Mouse (Mus musculus) midbrain, embryonic 13.5 days (tissue): ENCODE measurements around the gene Fancc. TPM values are rescaled to one million over a fixed set of nuclear protein-coding genes. Genes with fewer than 3 reads are reported as not detected.

ENCODE experiments used
- ATAC-seq: fragments of 200-750 bp; cut with Nextera tagmentation; 2 replicates; pipeline ENCODE4 v1.8.0; 2017; ENCODE audit warnings: mild to moderate bottlenecking, moderate TSS enrichment, moderate library complexity
- H3K27ac ChIP-seq: fragments of 300-500 bp; sonication (generic); 2 replicates; pipeline ENCODE4 v1.5.1; 2015; ENCODE audit warnings: inconsistent platforms, mild to moderate bottlenecking, moderate library complexity
- H3K27me3 ChIP-seq: fragments of 300-500 bp; sonication (generic); 2 replicates; pipeline ENCODE4 v1.6.1; 2015; ENCODE audit warnings: mild to moderate bottlenecking, inconsistent platforms
- H3K36me3 ChIP-seq: fragments of 300-500 bp; sonication (generic); 2 replicates; pipeline ENCODE4 v1.6.1; 2015; ENCODE audit warnings: mild to moderate bottlenecking, inconsistent platforms
- H3K4me1 ChIP-seq: fragments of 300-500 bp; sonication (generic); replicated peaks from 2 replicates; pipeline ENCODE4 v1.6.1; 2015; ENCODE audit warnings: inconsistent platforms
- H3K4me2 ChIP-seq: fragments of 300-500 bp; sonication (generic); replicated peaks from 2 replicates; pipeline ENCODE4 v1.6.1; 2015; ENCODE audit warnings: moderate library complexity, mild to moderate bottlenecking, inconsistent platforms
- H3K4me3 ChIP-seq: fragments of 300-500 bp; sonication (generic); replicated peaks from 2 replicates; pipeline ENCODE4 v1.5.1; 2015; ENCODE audit warnings: mild to moderate bottlenecking, inconsistent platforms
- H3K9ac ChIP-seq: fragments of 300-500 bp; sonication (generic); replicated peaks from 2 replicates; pipeline ENCODE4 v1.6.1; 2015; ENCODE audit warnings: mild to moderate bottlenecking, inconsistent platforms
- H3K9me3 ChIP-seq: fragments of 300-500 bp; sonication (generic); 2 replicates; pipeline ENCODE4 v1.6.1; 2016; ENCODE audit warnings: mild to moderate bottlenecking, inconsistent platforms
- WGBS: fragments of 180-500 bp; shearing (Covaris S2); methylation state at CpG from one replicate; pipeline ENCODE4 v1.1.7; 2015; 5-methylcytosine and 5-hydroxymethylcytosine counted together
- polyA plus RNA-seq: library from polyadenylated mRNA; unstranded; fragments of >200 nt; fragmentation: Nextera tagmentation; extraction: Ambion mirVana; gene quantifications from 2 replicates; pipeline ENCODE4 v1.2.1, GENCODE M21; 2015

The Fancc gene
- polyA plus RNA-seq, 1 experiment from 2014 or later, result 19.7 TPM

- no peaks in the 10 kb centered on the region for H3K9me3 ChIP-seq
- H3K27ac ChIP-seq, result no peak overlapping the region
- no peak overlapping the region for H3K4me2 ChIP-seq
- H3K36me3 ChIP-seq, result peaks cover 6% of the 10 kb centered on the region; the same call in 1 of the 2 replicates
- no peak for ATAC-seq
- H3K9ac ChIP-seq, result no peak overlapping the region
- H3K4me1 ChIP-seq, result peaks cover 16% of the 10 kb centered on the region
- 94% methylated on average over 4 of the region's 4 CpGs for WGBS
- H3K4me3 ChIP-seq, result no peak overlapping the region
- no peaks in the 10 kb centered on the region for H3K27me3 ChIP-seq
Observed at GRCm38 (mm10) chr13:63339946-63340345, 157.1 kb downstream of the Fancc start.

GRCm38 (mm10) chr13:63337239-63337960 is 159.7 kb downstream of the Fancc start:
- Histone ChIP-seq H3K4me3 (no peak overlapping the region), H3K4me2 (no peak overlapping the region), H3K4me1 (peaks cover 16% of the 10 kb centered on the region), H3K27me3 (no peaks in the 10 kb centered on the region), H3K27ac (0 out of 2 replicates have a peak overlapping the region, but pooled peaks have one; percentile 20), H3K36me3 (peaks cover 6% of the 10 kb centered on the region; the same call in 1 of the 2 replicates), H3K9me3 (no peaks in the 10 kb centered on the region), H3K9ac (no peak overlapping the region)
- 52% methylated on average over 8 of the region's 8 CpGs for WGBS
- peak; percentile 68 for ATAC-seq

DNA sequence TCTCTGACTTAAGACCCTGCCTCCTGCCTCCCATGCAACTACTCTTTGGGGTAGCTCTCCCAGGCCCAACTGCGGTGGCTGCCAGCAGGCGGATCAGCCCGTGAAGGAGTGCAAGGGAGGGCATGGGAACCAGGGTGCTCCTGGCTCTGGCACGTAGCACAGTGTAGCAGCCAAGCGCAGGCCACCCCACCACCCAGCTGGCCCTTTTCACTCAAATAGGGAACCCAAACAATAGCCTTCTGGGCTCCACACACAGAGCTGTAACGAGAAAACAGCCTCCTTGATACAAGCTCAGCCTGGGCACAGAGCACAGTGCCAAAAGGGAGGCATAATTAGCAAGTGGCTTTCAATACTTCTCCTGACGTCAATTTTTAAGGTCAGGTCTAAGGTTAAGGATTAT is 160.7 kb downstream of the Fancc start:
- WGBS, result 30% methylated on average over 7 of the region's 7 CpGs
- 0 out of 2 replicates have a peak overlapping the region, but pooled peaks have one; percentile 6 for H3K27ac ChIP-seq
- peak; percentile 93 for ATAC-seq
- no peaks in the 10 kb centered on the region for H3K27me3 ChIP-seq
- peaks cover 16% of the 10 kb centered on the region for H3K4me1 ChIP-seq
- no peak overlapping the region for H3K9ac ChIP-seq
- no peak overlapping the region for H3K4me2 ChIP-seq
- no peak overlapping the region for H3K4me3 ChIP-seq
- peaks cover 6% of the 10 kb centered on the region; the same call in 1 of the 2 replicates for H3K36me3 ChIP-seq
- no peaks in the 10 kb centered on the region for H3K9me3 ChIP-seq

DNA sequence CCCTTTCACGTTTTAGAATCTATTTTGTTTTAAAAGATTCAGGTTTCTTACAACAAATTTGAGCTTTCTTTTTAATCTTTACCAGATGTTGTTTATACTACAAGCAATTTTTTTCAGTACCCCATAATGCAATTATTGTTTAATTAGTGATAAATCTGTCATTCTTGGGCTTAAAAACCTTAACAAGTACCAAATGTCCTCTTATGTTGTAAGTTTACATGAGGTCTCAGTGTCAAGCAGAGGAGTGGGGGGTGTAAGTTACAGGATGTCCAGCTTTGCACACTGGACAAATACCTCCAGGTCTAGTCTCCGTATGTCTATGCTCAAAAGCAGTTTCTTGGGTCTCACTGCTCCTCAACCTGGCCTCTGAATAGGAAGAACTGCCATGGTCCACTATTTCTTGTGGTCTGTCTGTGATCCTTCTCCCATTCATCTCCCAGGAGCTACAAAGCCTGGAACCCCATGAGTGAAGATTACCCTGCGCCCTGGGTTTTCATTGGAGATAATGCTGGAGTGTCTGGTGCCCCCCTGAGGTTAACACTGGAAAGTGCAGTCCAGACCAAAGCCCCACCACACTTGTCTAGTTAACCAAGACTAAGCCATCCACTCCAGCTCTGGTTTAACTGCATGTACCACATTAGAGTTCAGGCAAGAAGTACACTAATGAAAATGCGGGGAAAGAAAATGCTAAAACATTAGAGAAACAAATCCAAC is 161.5 kb downstream of the Fancc start:
- H3K4me3 ChIP-seq, result no peak overlapping the region
- H3K9me3 ChIP-seq, result no peaks in the 10 kb centered on the region
- H3K36me3 ChIP-seq, result 0 out of 2 replicates have a peak, but pooled peaks cover 4% of the 10 kb centered on the region
- H3K9ac ChIP-seq, result no peak overlapping the region
- WGBS, result 66% methylated on average over 4 of the region's 4 CpGs
- ATAC-seq, result no peak
- no peaks in the 10 kb centered on the region for H3K27me3 ChIP-seq
- 0 out of 2 replicates have a peak overlapping the region, but pooled peaks have one; percentile 6 for H3K27ac ChIP-seq
- peaks cover 18% of the 10 kb centered on the region for H3K4me1 ChIP-seq
- no peak overlapping the region for H3K4me2 ChIP-seq

- Histone ChIP-seq H3K4me1 (peaks cover 24% of the 10 kb centered on the region), H3K4me3 (no peak overlapping the region), H3K27me3 (no peaks in the 10 kb centered on the region), H3K36me3 (no peaks in the 10 kb centered on the region), H3K4me2 (no peak overlapping the region), H3K27ac (no peak overlapping the region), H3K9me3 (no peaks in the 10 kb centered on the region), H3K9ac (no peak overlapping the region)
- WGBS, result 49% methylated on average over 4 of the region's 4 CpGs
- ATAC-seq, result no peak
Observed at GRCm38 (mm10) chr13:63332576-63333300, 164.3 kb downstream of the Fancc start.

GRCm38 (mm10) chr13:63331379-63331778 is 165.7 kb downstream of the Fancc start:
- WGBS, result 43% methylated on average over 4 of the region's 4 CpGs
- Histone ChIP-seq H3K9ac (no peak overlapping the region), H3K4me2 (no peak overlapping the region), H3K4me3 (no peak overlapping the region), H3K9me3 (no peaks in the 10 kb centered on the region), H3K27ac (no peak overlapping the region), H3K36me3 (no peaks in the 10 kb centered on the region), H3K27me3 (no peaks in the 10 kb centered on the region), H3K4me1 (peaks cover 15% of the 10 kb centered on the region)
- ATAC-seq, result no peak

GRCm38 (mm10) chr13:63330236-63330860 is 166.7 kb downstream of the Fancc start:
- ATAC-seq, result 0 out of 2 replicates have a peak, but pooled peaks have one; percentile 27

GRCm38 (mm10) chr13:63326015-63326414 is 171.1 kb downstream of the Fancc start:
- H3K9ac ChIP-seq, result no peak overlapping the region
- no peak for ATAC-seq
- no peak overlapping the region for H3K4me2 ChIP-seq
- H3K4me1 ChIP-seq, result peaks cover 24% of the 10 kb centered on the region
- H3K9me3 ChIP-seq, result no peaks in the 10 kb centered on the region
- no peaks in the 10 kb centered on the region for H3K27me3 ChIP-seq
- 85% methylated on average over 2 of the region's 2 CpGs for WGBS
- H3K4me3 ChIP-seq, result no peak overlapping the region
- H3K27ac ChIP-seq, result no peak overlapping the region
- no peaks in the 10 kb centered on the region; the same call in none of the 2 replicates for H3K36me3 ChIP-seq

More at GRCm38 (mm10) chr13:63330236-63330860, 166.7 kb downstream of the Fancc start:
- H3K9ac ChIP-seq, result no peak overlapping the region
- WGBS, result 22% methylated on average over 9 of the region's 9 CpGs
- no peaks in the 10 kb centered on the region for H3K27me3 ChIP-seq
- H3K4me1 ChIP-seq, result peaks cover 10% of the 10 kb centered on the region
- no peak overlapping the region for H3K27ac ChIP-seq
- H3K4me2 ChIP-seq, result no peak overlapping the region
- no peak overlapping the region for H3K4me3 ChIP-seq
- no peaks in the 10 kb centered on the region; the same call in 1 of the 2 replicates for H3K36me3 ChIP-seq
- no peaks in the 10 kb centered on the region for H3K9me3 ChIP-seq

DNA sequence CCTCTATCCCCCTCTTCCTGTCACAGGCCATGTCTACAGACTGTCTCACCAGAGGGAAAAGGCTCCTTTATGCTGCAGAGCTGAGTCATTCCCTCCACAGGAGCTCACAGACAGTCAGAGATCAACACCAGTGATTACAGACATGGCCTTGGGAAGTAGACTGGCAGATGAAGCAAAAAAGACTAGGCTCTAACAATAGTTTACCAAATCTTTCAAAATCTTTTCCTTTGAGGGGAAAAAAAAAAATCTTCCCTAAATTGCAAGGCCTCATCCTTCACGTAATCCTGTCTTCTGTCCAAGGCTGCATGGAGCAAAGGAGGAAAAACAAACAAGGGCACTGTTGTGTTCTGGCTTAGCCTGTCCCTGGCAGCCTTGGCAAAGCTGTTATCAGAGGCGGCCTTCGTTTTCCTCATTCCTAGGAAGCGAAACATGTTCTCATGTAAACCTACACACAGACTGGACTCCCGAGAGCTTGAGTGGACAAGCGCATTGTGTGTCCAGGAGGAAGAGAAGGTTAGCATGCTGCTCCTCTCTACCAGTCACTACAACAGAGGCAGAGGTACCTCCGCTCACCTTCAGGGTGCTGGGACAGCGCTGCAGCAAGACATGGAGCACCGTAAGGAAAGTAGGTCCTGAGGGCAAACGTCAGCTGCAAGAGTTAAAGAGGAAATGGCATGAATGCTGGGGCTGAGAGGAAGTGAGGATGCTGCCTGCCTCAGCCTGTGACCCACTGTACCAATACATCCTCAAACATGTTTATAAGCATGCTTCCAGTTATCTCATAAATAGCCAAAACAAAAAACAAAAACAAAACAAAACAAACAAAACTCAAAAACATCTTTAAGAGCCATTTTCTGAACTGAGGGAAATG is 171.9 kb downstream of the Fancc start:
- H3K27me3 ChIP-seq, result no peaks in the 10 kb centered on the region
- no peak overlapping the region for H3K4me3 ChIP-seq
- peaks cover 3% of the 10 kb centered on the region for H3K36me3 ChIP-seq
- no peak for ATAC-seq
- no peak overlapping the region for H3K27ac ChIP-seq
- WGBS, result 85% methylated on average over 10 of the region's 10 CpGs
- peaks cover 19% of the 10 kb centered on the region for H3K4me1 ChIP-seq
- no peak overlapping the region for H3K4me2 ChIP-seq
- H3K9ac ChIP-seq, result no peak overlapping the region
- no peaks in the 10 kb centered on the region for H3K9me3 ChIP-seq

GRCm38 (mm10) chr13:63324311-63324710 is 172.8 kb downstream of the Fancc start:
- H3K9ac ChIP-seq, result no peak overlapping the region
- peaks cover 14% of the 10 kb centered on the region; the same call in 1 of the 2 replicates for H3K4me1 ChIP-seq
- no peak overlapping the region for H3K4me2 ChIP-seq
- H3K4me3 ChIP-seq, result no peak overlapping the region
- H3K27ac ChIP-seq, result no peak overlapping the region
- no peak for ATAC-seq
- H3K36me3 ChIP-seq, result peaks cover 3% of the 10 kb centered on the region
- 73% methylated on average over 3 of the region's 3 CpGs for WGBS
- H3K9me3 ChIP-seq, result no peaks in the 10 kb centered on the region
- no peaks in the 10 kb centered on the region for H3K27me3 ChIP-seq
